Mouse (Mus musculus): Measurements from ENCODE around the gene Slc22a17.
A peak's percentile ranks its signal among the peaks of the same experiment; 100 is the strongest.

The Slc22a17 gene

GRCm38 (mm10) chr14:54863501-54864312 lies 49.2 kb downstream of the Slc22a17 start:
- DNase-seq (ENCODE audit: low spot score in 2 of 2) = peak; percentile 82 to 93

GRCm38 (mm10) chr14:54860511-54860910 lies 52.4 kb downstream of the Slc22a17 start:
- DNase-seq (ENCODE audit: low spot score in 2 of 2) = peak; percentile 44 to 53

- no peak for DNase-seq (ENCODE audit: low spot score in 2 of 2)
Measured at GRCm38 (mm10) chr14:54857891-54858290, 55.0 kb downstream of the Slc22a17 start.

GRCm38 (mm10) chr14:54856703-54857102 lies 56.2 kb downstream of the Slc22a17 start:
- no peak for DNase-seq (ENCODE audit: low spot score in 2 of 2)
